Mouse (Mus musculus) small intestine, adult 2 months (tissue): Measurements from ENCODE around the gene Grik3. TPM values are rescaled to one million over a fixed set of nuclear protein-coding genes. Genes with fewer than 3 reads are reported as not detected.

Experiments
- H3K27ac ChIP-seq: fragments of 200-500 bp; 2 replicates; pipeline ENCODE4 v1.5.1; 2012; ENCODE audit warnings: low read depth, low read length, control low read depth, inconsistent platforms; ENCODE audit not compliant: insufficient read depth
- H3K27me3 ChIP-seq: fragments of 200-500 bp; 2 replicates; pipeline ENCODE4 v1.6.1; 2012; ENCODE audit warnings: mild to moderate bottlenecking, moderate library complexity, low read length, inconsistent platforms; ENCODE audit not compliant: control insufficient read depth, insufficient read depth
- H3K36me3 ChIP-seq: fragments of 200-500 bp; 2 replicates; pipeline ENCODE4 v1.6.1; 2012; ENCODE audit warnings: mild to moderate bottlenecking, low read length, control low read depth, inconsistent platforms; ENCODE audit not compliant: control insufficient read depth, insufficient read depth
- H3K4me1 ChIP-seq: fragments of 200-500 bp; 2 replicates; pipeline ENCODE4 v1.6.1; 2012; ENCODE audit warnings: low read length, inconsistent platforms, mixed read lengths; ENCODE audit not compliant: control insufficient read depth, insufficient read depth, insufficient read length
- H3K4me3 ChIP-seq: fragments of 200-500 bp; 2 replicates; pipeline ENCODE4 v1.5.1; 2012; ENCODE audit warnings: low read depth, mild to moderate bottlenecking, control low read depth, inconsistent platforms, low read length, moderate library complexity
- CTCF ChIP-seq: fragments of 200-500 bp; IDR thresholded peaks from 2 replicates; pipeline ENCODE4 v1.5.1; 2012; ENCODE audit warnings: low read depth, mild to moderate bottlenecking, control low read depth, inconsistent platforms, low read length, moderate library complexity, mixed read lengths; ENCODE audit not compliant: insufficient replicate concordance, insufficient read length; ENCODE audit errors: extremely low read depth
- POLR2A ChIP-seq: fragments of 200-500 bp; IDR thresholded peaks from 2 replicates; pipeline ENCODE4 v1.6.1; 2012; ENCODE audit warnings: low read depth, mild to moderate bottlenecking, control low read depth, inconsistent platforms, low read length, moderate library complexity
- WGBS: fragments of 180-500 bp; shearing (Covaris S2); methylation state at CpG from one replicate; pipeline ENCODE4 v1.1.7; 2018; 5-methylcytosine and 5-hydroxymethylcytosine counted together
- polyA plus RNA-seq: library from polyadenylated mRNA; depleted of rRNA; stranded (reverse); fragments of >200 nt; gene quantifications from 2 replicates; pipeline ENCODE4 v1.2.3, GENCODE M21; 2012

Grik3 gene
- polyA plus RNA-seq, 1 experiment = 0.18 TPM

DNA sequence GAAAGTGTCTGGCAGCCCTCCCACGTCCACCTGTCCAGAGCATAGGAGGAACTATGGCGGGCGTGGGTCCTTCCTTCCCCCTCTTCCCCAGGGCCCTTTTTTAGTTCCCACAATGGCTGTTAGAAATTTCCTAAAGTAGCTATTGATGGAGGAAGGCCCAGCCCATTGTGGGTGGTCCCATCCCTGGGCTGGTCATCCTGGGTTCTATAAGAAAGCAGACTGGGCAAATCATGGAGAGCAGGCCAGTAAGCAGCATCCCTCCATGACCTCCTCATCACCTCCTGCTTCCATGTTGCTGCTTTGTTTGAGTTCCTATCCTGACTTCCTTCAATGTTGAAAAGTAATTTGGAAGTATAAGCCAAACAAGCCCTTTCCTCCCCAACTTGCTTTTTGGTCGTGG is 269.8 kb downstream of the Grik3 start:
- no peaks in the 10 kb centered on the region for H3K36me3 ChIP-seq
- 74% methylated on average over 4 of the region's 4 CpGs for WGBS
- no peak overlapping the region for H3K4me3 ChIP-seq
- no peaks in the 10 kb centered on the region for H3K4me1 ChIP-seq
- no peak overlapping the region for H3K27ac ChIP-seq
- H3K27me3 ChIP-seq = no peaks in the 10 kb centered on the region
- TF ChIP-seq CTCF = no peak
- TF ChIP-seq POLR2A = no peak

DNA sequence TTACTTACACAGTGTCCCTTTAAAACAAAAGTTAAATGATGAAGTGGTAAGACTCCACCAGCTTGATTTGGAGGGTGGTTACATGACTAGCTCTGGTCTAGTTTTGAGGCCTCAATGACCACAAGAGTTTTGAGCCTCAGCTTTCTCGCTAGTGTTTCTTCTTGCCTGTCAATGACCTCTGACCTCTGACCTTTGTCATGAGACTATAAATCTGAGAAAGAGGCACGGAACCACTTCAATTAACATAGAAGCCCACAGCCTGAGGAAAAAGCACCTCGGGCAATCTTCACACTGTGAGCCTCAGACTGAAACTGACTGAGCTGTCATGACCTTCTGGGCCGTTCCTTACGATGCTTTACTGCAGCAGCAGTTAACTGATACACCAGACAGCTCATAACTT is 272.6 kb downstream of the Grik3 start:
- WGBS = 56% methylated on average over 5 of the region's 5 CpGs
- Histone ChIP-seq H3K27ac (no peak overlapping the region), H3K4me1 (no peaks in the 10 kb centered on the region), H3K27me3 (no peaks in the 10 kb centered on the region), H3K4me3 (no peak overlapping the region), H3K36me3 (no peaks in the 10 kb centered on the region)
- TF ChIP-seq CTCF = no peak
